Mouse (Mus musculus) ES-E14 (cell line): Measurements from ENCODE around the gene Klrk1. TPM values are rescaled to one million over a fixed set of nuclear protein-coding genes. Genes with fewer than 3 reads are reported as not detected.

ENCODE experiments used
- DNase-seq: peaks from one replicate; pipeline ENCODE4 v3.0.0-alpha.2; 2013; ENCODE audit warnings: low read depth, low spot score
- H3K27ac ChIP-seq: 2 replicates; pipeline ENCODE4 v1.5.1; 2012; ENCODE audit warnings: low read depth, mild to moderate bottlenecking, low read length, moderate library complexity, mixed read lengths; ENCODE audit not compliant: poor library complexity, insufficient read depth, severe bottlenecking
- H3K36me3 ChIP-seq: 2 replicates; pipeline ENCODE4 v1.6.1; 2012; ENCODE audit warnings: mild to moderate bottlenecking, low read length, moderate library complexity, mixed read lengths; ENCODE audit not compliant: control insufficient read depth, poor library complexity, insufficient read depth, severe bottlenecking
- H3K4me1 ChIP-seq, 2 experiments: fragments of 150-350 bp in 1 of 2; sonication (generic) in 1 of 2; 2 replicates each; pipeline ENCODE4 v1.6.1; 2012; ENCODE audit warnings: low read length in 2 of 2, mild to moderate bottlenecking in 1 of 2, mixed read lengths in 1 of 2; ENCODE audit not compliant: control insufficient read depth in 2 of 2, insufficient read depth in 2 of 2, poor library complexity in 1 of 2
- H3K4me3 ChIP-seq, 2 experiments: fragments of 150-350 bp in 1 of 2; sonication (generic) in 1 of 2; 2 replicates each; pipeline ENCODE4 v1.5.1; 2012; ENCODE audit warnings: low read length in 2 of 2, low read depth in 1 of 2, mild to moderate bottlenecking in 1 of 2, mixed read lengths in 1 of 2; ENCODE audit not compliant: insufficient read depth in 1 of 2, poor library complexity in 1 of 2, severe bottlenecking in 1 of 2
- H3K9ac ChIP-seq: 2 replicates; pipeline ENCODE4 v1.6.1; 2012; ENCODE audit warnings: low read depth, mild to moderate bottlenecking, low read length, mixed read lengths; ENCODE audit not compliant: poor library complexity, insufficient read depth, severe bottlenecking
- H3K9me3 ChIP-seq: fragments of 150-350 bp; sonication (generic); 2 replicates; pipeline ENCODE4 v1.6.1; 2012; ENCODE audit warnings: low read depth, mild to moderate bottlenecking, low read length; ENCODE audit not compliant: control insufficient read depth, insufficient read depth
- CHD2 ChIP-seq: IDR thresholded peaks from 2 replicates; pipeline ENCODE4 v1.6.1; 2014; ENCODE audit warnings: mild to moderate bottlenecking, low read depth, low read length, inconsistent platforms
- HCFC1 ChIP-seq: IDR thresholded peaks from 2 replicates; pipeline ENCODE4 v1.6.1; 2012; ENCODE audit warnings: low read length, inconsistent platforms, borderline replicate concordance; ENCODE audit not compliant: insufficient read depth
- MAFK ChIP-seq: IDR thresholded peaks from 2 replicates; pipeline ENCODE4 v1.6.1; 2014; ENCODE audit warnings: mild to moderate bottlenecking, low read depth, low read length, inconsistent platforms; ENCODE audit not compliant: insufficient read depth
- ZC3H11A ChIP-seq: IDR thresholded peaks from 2 replicates; pipeline ENCODE4 v1.6.1; 2012; ENCODE audit warnings: low read depth, mild to moderate bottlenecking, inconsistent platforms, low read length, borderline replicate concordance
- ZNF384 ChIP-seq: IDR thresholded peaks from 2 replicates; pipeline ENCODE4 v1.6.1; 2012; ENCODE audit warnings: low read depth, low read length, inconsistent platforms
- in situ Hi-C, 2 experiments: fragments of 600-800 bp; cut with MboI; formaldehyde crosslinking; loops; one replicate each; pipeline ENCODE4 v1.15.1; 2025; ENCODE audit warnings: low sequenced_read_pairs in 2 of 2, inconsistent platforms in 1 of 2; ENCODE audit not compliant: unreplicated experiment in 2 of 2
- total RNA-seq: library from RNA; depleted of rRNA; stranded (reverse); fragments of 300-350 nt; gene quantifications from 2 replicates; pipeline ENCODE4 v1.2.3, GENCODE M21; 2012

The Klrk1 gene
- total RNA-seq, 1 experiment, result not detected

DNA sequence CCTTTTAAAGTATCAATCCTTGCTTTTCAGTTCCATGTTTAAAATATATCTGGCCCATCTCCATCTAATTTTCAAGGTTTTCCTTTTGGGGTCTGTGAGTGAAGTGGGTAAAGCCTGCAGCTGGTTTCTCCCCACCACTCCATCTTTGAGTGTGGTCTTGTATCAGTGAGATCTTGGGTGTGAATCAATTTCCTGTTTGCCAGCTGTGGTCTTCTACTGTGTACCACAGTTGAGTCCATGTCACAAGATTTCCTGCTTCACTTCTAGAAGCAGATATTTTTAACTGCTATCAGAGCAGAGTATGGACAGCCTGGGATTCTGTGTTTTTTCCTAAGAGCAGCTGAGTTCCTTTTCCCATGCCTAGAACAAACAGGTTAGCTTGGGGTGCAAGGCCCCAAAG, 15.3 kb downstream of the Klrk1 start:
- no peak overlapping the region for H3K4me3 ChIP-seq
- no peaks in the 10 kb centered on the region for H3K9me3 ChIP-seq
- H3K4me1 ChIP-seq, result no peaks in the 10 kb centered on the region
- TF ChIP-seq CHD2 (no peak), HCFC1 (no peak), ZNF384 (no peak), ZC3H11A (no peak), MAFK (no peak)
- in situ Hi-C loops, result no loop called here
- no peak overlapping the region for H3K9ac ChIP-seq
- no peak for DNase-seq
- H3K27ac ChIP-seq, result no peak overlapping the region
- no peaks in the 10 kb centered on the region for H3K36me3 ChIP-seq

DNA sequence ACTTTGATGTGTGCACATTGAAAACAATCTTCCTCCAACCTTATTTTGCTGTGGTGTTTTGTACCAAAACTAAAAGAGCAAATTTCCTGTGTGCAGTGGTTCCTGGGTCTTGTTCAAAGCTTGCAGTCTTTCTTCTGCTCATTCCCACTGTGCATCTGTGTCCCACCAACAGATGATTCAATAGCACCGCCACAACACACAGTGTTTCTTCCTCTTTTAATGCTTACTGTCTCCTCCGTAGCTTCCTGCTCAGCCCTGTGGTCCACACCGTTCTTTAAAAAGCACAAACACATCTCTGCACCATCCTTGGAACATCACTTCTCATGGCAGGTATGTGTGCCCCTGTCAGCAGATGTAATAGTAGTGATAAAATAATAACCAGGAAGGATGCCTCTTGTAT, 32.2 kb downstream of the Klrk1 start, which contains the start of gene Klrd1:
Gene Klrd1 (plus strand): TSS at position 275 of the 400 bp plus-strand sequence.
- no peak for DNase-seq
- H3K36me3 ChIP-seq, result no peaks in the 10 kb centered on the region
- in situ Hi-C loops, result no loop called here
- H3K4me3 ChIP-seq, result no peak within 1 kb of the TSS
- H3K9ac ChIP-seq, result no peak within 1 kb of the TSS
- no peaks in the 10 kb centered on the region for H3K4me1 ChIP-seq
- H3K9me3 ChIP-seq, result no peaks in the 10 kb centered on the region
- H3K27ac ChIP-seq, result no peak within 1 kb of the TSS
- no peak for TF ChIP-seq MAFK
- no peak for TF ChIP-seq ZC3H11A
- no peak for TF ChIP-seq ZNF384
- TF ChIP-seq CHD2, result no peak
- no peak for TF ChIP-seq HCFC1

DNA sequence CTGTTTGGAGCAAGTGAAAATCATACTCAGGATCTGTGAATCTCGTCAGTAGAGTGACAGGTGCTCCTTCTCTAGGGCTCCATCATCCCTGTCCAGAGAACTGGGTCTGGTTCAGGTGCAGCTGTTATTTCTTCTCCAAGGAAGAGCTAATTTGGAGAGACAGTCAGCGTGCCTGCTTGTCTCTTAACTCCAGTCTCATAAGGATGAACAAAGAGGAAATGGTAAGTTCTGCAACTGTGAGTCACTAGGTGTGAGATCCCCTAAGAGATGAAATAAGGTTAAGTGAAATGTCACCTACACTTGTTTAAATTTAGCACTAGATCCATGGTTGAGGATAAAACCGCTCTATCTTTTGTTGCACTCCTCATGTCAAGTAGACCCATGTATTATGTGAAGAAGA, 40.6 kb downstream of the Klrk1 start:
- no peaks in the 10 kb centered on the region for H3K36me3 ChIP-seq
- in situ Hi-C loops, result no loop called here
- H3K4me3 ChIP-seq, result no peak overlapping the region
- H3K27ac ChIP-seq, result no peak overlapping the region
- no peak overlapping the region for H3K9ac ChIP-seq
- TF ChIP-seq ZC3H11A, result no peak
- no peak for TF ChIP-seq MAFK
- no peak for TF ChIP-seq ZNF384
- TF ChIP-seq CHD2, result no peak
- no peak for TF ChIP-seq HCFC1
- H3K9me3 ChIP-seq, result no peaks in the 10 kb centered on the region
- no peaks in the 10 kb centered on the region for H3K4me1 ChIP-seq
- no peak for DNase-seq

DNA sequence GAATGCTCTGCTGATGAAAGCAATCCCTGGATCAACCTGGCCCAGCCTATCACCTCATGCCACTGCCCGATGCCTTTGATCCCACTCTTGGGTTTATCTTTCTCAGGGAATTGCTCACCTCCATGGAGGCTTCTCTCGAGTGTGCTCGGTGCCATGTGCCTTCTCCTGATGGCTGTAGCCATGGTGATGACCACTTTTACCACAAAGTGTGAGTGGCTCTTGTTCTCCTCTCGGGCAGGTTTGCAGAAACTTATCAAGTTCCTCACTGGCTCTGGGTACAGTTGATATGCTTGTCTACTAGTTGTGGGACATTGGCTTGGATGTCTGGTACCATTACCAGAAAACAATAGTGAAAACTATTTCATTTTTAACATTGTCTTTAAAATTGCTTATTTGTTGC, 41.8 kb downstream of the Klrk1 start:
- no peak overlapping the region for H3K4me3 ChIP-seq
- no peak for TF ChIP-seq CHD2
- no peak for TF ChIP-seq ZNF384
- TF ChIP-seq MAFK, result no peak
- no peak for TF ChIP-seq HCFC1
- no peak for TF ChIP-seq ZC3H11A
- in situ Hi-C loops, result no loop called here

DNA sequence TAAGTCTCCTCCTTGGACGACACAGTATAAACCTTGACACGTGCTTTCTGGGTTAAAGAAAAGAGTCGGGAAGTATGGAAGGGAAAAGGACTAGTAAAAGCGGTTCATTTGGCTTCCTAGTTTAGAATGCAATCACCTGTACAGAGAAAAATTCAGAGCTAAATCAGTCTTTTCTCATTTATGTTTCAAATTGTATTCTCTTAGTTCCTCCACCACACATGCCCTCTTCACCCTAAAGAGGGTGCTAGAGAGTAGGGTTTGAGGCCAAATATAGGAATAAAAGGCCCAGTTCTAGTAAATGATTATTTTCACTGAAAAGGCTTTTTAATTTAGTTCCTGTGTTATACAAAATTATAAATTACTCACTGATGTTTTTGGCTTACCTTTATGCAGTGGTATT, 42.4 kb downstream of the Klrk1 start:
- H3K4me1 ChIP-seq, result no peaks in the 10 kb centered on the region
- no peaks in the 10 kb centered on the region for H3K9me3 ChIP-seq
- no peak for DNase-seq
- in situ Hi-C loops, result no loop called here
- no peak overlapping the region for H3K4me3 ChIP-seq
- no peak overlapping the region for H3K27ac ChIP-seq
- H3K9ac ChIP-seq, result no peak overlapping the region
- H3K36me3 ChIP-seq, result no peaks in the 10 kb centered on the region
- no peak for TF ChIP-seq HCFC1
- no peak for TF ChIP-seq MAFK
- TF ChIP-seq ZNF384, result no peak
- TF ChIP-seq ZC3H11A, result no peak
- no peak for TF ChIP-seq CHD2

More for the DNA sequence above, 41.8 kb downstream of the Klrk1 start:
- H3K27ac ChIP-seq, result no peak overlapping the region
- DNase-seq, result no peak
- H3K36me3 ChIP-seq, result no peaks in the 10 kb centered on the region
- no peaks in the 10 kb centered on the region for H3K9me3 ChIP-seq
- H3K9ac ChIP-seq, result no peak overlapping the region
- no peaks in the 10 kb centered on the region for H3K4me1 ChIP-seq
